Mouse (Mus musculus) liver, postnatal 0 days (tissue): ENCODE measurements around the gene Crb2. TPM values are rescaled to one million over a fixed set of nuclear protein-coding genes. Genes with fewer than 3 reads are reported as not detected.
A peak's percentile ranks its signal among the peaks of the same experiment; 100 is the strongest.

ENCODE experiments used
- ATAC-seq: fragments of 200-750 bp; cut with Nextera tagmentation; 2 replicates; pipeline ENCODE4 v1.8.0; 2017; ENCODE audit warnings: mild to moderate bottlenecking, moderate library complexity
- DNase-seq: peaks from one replicate; pipeline ENCODE4 v3.0.0-alpha.2; 2016
- H3K27ac ChIP-seq: fragments of 300-500 bp; sonication (generic); 2 replicates; pipeline ENCODE4 v1.5.1; 2014; ENCODE audit warnings: antibody characterized with exemption, moderate library complexity, mild to moderate bottlenecking, low read depth
- H3K27me3 ChIP-seq: fragments of 300-500 bp; sonication (generic); 2 replicates; pipeline ENCODE4 v1.6.1; 2014; ENCODE audit warnings: low read length, control low read depth, mixed read lengths; ENCODE audit not compliant: insufficient read depth
- H3K36me3 ChIP-seq: fragments of 300-500 bp; sonication (generic); replicated peaks from 2 replicates; pipeline ENCODE4 v1.6.1; 2014; ENCODE audit warnings: mild to moderate bottlenecking, control low read depth, low read length, moderate library complexity, mixed read lengths; ENCODE audit not compliant: insufficient read depth
- H3K4me1 ChIP-seq: fragments of 300-500 bp; sonication (generic); 2 replicates; pipeline ENCODE4 v1.6.1; 2014; ENCODE audit warnings: antibody characterized with exemption, mild to moderate bottlenecking, control low read depth; ENCODE audit not compliant: insufficient read depth
- H3K4me2 ChIP-seq: fragments of 300-500 bp; sonication (generic); 2 replicates; pipeline ENCODE4 v1.6.1; 2014; ENCODE audit warnings: low read depth, mild to moderate bottlenecking, low read length, moderate library complexity, mixed read lengths
- H3K4me3 ChIP-seq: fragments of 300-500 bp; sonication (generic); 2 replicates; pipeline ENCODE4 v1.5.1; 2014; ENCODE audit warnings: low read depth, low read length
- H3K9ac ChIP-seq: fragments of 300-500 bp; sonication (generic); replicated peaks from 2 replicates; pipeline ENCODE4 v1.6.1; 2014; ENCODE audit warnings: mild to moderate bottlenecking, moderate library complexity
- H3K9me3 ChIP-seq: fragments of 300-500 bp; sonication (generic); 2 replicates; pipeline ENCODE4 v1.6.1; 2016; ENCODE audit warnings: mild to moderate bottlenecking, control low read depth, low read length, mixed read lengths
- CTCF ChIP-seq: sonication (generic); IDR thresholded peaks from 2 replicates; pipeline ENCODE4 v1.5.1; 2016; ENCODE audit warnings: antibody characterized with exemption, low read depth
- EP300 ChIP-seq: IDR thresholded peaks from 2 replicates; pipeline ENCODE4 v1.6.1; 2016; ENCODE audit warnings: antibody characterized with exemption, low read depth, mild to moderate bottlenecking
- WGBS: fragments of 180-500 bp; shearing (Covaris S2); extraction: QIAGEN DNeasy Blood & Tissue Kit; methylation state at CpG from one replicate; pipeline ENCODE4 v1.1.7; 2014; ENCODE audit not compliant: insufficient replicate concordance; 5-methylcytosine and 5-hydroxymethylcytosine counted together
- polyA plus RNA-seq: library from polyadenylated mRNA; unstranded; fragments of >200 nt; fragmentation: Nextera tagmentation; extraction: Ambion mirVana; gene quantifications from 2 replicates; pipeline ENCODE4 v1.2.1, GENCODE M21; 2015

The Crb2 gene
- polyA plus RNA-seq, 1 experiment from 2014 or later = 0.16 TPM

- no peak for ATAC-seq
- Histone ChIP-seq H3K4me1 (peaks cover 11% of the 10 kb centered on the region), H3K4me2 (no peak overlapping the region), H3K27ac (peak overlapping the region; percentile 68; the same call in 1 of the 2 replicates), H3K9me3 (no peaks in the 10 kb centered on the region), H3K9ac (no peak overlapping the region), H3K36me3 (no peaks in the 10 kb centered on the region), H3K27me3 (no peaks in the 10 kb centered on the region), H3K4me3 (no peak overlapping the region)
- whole genome bisulfite sequencing = 35% methylated on average over 11 of the region's 11 CpGs
- TF ChIP-seq CTCF = no peak
- TF ChIP-seq EP300 = no peak
- DNase-seq = no peak
These were observed 9.9 kb upstream of the Crb2 start for GRCm38 (mm10) chr2:37766027-37766761.

DNA sequence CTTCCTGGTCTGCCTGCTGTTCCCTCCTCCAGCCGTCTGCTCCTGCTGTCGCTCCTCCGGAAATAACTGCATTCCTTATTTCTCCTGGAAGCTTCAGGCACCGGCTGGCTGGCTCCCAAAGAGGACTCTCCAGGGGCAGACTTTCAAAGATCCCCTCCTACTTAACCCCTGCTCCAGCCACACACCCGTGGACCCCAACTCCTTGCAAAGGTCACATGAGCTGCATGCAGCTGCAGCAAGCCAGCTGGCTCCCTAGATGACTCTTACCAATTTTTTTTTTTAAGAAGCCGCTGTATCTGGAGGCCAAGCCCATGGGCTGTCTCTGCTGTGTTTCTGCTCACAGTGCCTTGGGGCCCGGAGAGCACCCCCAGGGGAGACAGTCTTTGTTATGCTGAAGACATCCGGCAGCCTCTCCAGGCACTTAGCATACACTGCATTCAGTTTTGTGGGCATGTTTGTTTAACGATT, 8.9 kb upstream of the Crb2 start:
- 31% methylated on average over 9 of the region's 9 CpGs for WGBS
- H3K4me3 ChIP-seq = no peak overlapping the region
- peaks cover 16% of the 10 kb centered on the region for H3K4me1 ChIP-seq
- ATAC-seq = peak; percentile 20; the same call in 1 of the 2 replicates
- peak overlapping the region; percentile 16; the same call in 1 of the 2 replicates for H3K4me2 ChIP-seq
- H3K27me3 ChIP-seq = no peaks in the 10 kb centered on the region
- TF ChIP-seq EP300 (no peak), CTCF (no peak)
- peak; percentile 44 for DNase-seq
- no peak overlapping the region for H3K9ac ChIP-seq
- peak overlapping the region; percentile 68; the same call in 1 of the 2 replicates for H3K27ac ChIP-seq
- H3K36me3 ChIP-seq = no peaks in the 10 kb centered on the region
- H3K9me3 ChIP-seq = no peaks in the 10 kb centered on the region

DNA sequence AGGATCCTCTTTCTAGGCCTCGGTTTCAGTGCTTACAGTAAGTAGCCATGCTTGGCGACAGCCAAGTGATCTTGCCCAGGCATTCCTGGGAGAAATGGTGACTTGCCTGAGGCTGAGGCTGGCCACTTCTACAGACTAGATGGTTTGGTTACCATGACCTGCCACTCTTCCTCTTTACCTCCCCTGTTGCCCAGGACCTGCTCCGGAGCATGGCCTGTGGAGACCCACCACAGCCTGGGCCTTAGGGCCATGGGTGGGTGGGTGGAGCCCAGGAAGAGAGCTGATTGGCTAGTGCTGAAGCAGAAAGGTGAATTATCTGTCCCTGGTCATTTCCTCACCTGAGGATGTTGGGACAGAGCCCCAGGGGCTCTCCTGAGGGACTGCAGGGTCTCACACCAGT, 8.3 kb upstream of the Crb2 start:
- H3K9ac ChIP-seq = no peak overlapping the region
- peak overlapping the region; percentile 60 for H3K27ac ChIP-seq
- peaks cover 16% of the 10 kb centered on the region for H3K4me1 ChIP-seq
- H3K36me3 ChIP-seq = no peaks in the 10 kb centered on the region
- H3K4me2 ChIP-seq = no peak overlapping the region
- H3K4me3 ChIP-seq = no peak overlapping the region
- TF ChIP-seq EP300 (no peak), CTCF (no peak)
- 59% methylated on average over 3 of the region's 3 CpGs for WGBS
- ATAC-seq (no peak), DNase-seq (peak; percentile 12)
- H3K27me3 ChIP-seq = no peaks in the 10 kb centered on the region
- H3K9me3 ChIP-seq = no peaks in the 10 kb centered on the region

DNA sequence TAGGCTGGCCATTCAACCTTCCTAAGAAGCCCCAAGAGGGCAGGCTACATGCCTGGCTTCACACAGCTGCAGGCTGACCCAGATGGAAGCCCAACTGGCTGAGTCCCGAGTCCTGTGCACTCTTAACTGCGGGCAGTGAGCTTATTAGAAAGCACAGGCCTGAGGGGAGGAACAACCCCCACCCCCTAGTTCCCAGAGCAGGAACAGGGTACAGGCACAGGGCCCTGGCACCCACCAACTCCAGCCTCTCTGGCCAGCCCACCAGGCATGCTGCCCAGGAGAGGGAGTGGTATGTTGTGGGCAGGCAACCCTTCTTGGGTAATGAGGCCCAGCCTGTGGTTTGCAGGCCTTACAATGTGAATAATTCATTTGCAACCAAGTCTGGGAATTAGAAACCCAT, 7.1 kb upstream of the Crb2 start:
- H3K27me3 ChIP-seq = no peaks in the 10 kb centered on the region
- no peak overlapping the region; the same call in 1 of the 2 replicates for H3K27ac ChIP-seq
- ATAC-seq = no peak
- H3K4me3 ChIP-seq = no peak overlapping the region
- WGBS = 77% methylated on average over 2 of the region's 2 CpGs
- no peaks in the 10 kb centered on the region for H3K36me3 ChIP-seq
- TF ChIP-seq EP300 (no peak), CTCF (no peak)
- DNase-seq = no peak
- H3K4me2 ChIP-seq = no peak overlapping the region
- H3K9ac ChIP-seq = no peak overlapping the region
- no peaks in the 10 kb centered on the region for H3K9me3 ChIP-seq
- peaks cover 16% of the 10 kb centered on the region for H3K4me1 ChIP-seq

- DNase-seq = no peak
- TF ChIP-seq CTCF = no peak
- no peak for TF ChIP-seq EP300
- no peak overlapping the region for H3K27ac ChIP-seq
- no peaks in the 10 kb centered on the region for H3K9me3 ChIP-seq
- no peaks in the 10 kb centered on the region for H3K27me3 ChIP-seq
- H3K9ac ChIP-seq = no peak overlapping the region
- H3K4me2 ChIP-seq = no peak overlapping the region
- ATAC-seq = no peak
- peaks cover 16% of the 10 kb centered on the region for H3K4me1 ChIP-seq
- 78% methylated on average over 8 of the region's 8 CpGs for WGBS
- no peaks in the 10 kb centered on the region for H3K36me3 ChIP-seq
- H3K4me3 ChIP-seq = no peak overlapping the region
These were observed 6.3 kb upstream of the Crb2 start for GRCm38 (mm10) chr2:37769793-37770192.

DNA sequence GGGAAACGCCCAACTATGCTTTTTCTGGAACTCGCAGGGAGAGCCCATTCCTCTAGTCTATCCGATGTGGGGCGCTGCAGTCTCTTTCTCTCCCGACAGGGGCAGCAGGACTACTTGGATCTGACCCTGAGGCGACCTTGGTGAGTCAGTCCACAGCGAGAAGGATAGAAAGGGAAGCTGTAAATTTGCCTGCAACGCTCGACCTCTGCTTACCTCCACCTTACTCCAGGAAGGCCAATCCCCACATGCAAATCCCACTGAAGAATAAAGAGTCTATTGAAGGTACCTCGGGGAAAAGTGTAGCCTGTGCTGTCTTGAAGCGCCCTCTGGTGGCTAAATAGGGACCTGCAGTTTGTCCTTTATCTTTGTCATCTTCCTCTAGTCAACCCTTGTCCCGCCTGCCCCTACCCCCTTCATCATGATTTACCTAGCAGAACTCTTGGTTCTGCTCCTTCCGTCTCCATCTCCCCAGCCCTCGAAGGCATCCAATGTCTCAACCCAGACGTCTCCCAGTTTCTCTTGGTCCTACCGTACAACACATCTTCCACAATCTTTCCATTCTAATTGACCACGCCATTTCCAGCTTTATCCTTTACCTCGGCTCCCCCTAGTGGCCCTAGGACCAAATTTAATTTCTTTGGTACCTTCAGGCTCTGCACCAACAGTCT, 4.3 kb upstream of the Crb2 start:
- DNase-seq = peak; percentile 88
- 1% methylated on average over 18 of the region's 18 CpGs for WGBS
- Histone ChIP-seq H3K36me3 (no peaks in the 10 kb centered on the region), H3K27ac (no peak overlapping the region), H3K4me2 (peak overlapping the region; percentile 67), H3K9ac (0 out of 2 replicates have a peak overlapping the region, but pooled peaks have one; percentile 39), H3K4me1 (peaks cover 6% of the 10 kb centered on the region), H3K27me3 (peaks cover 3% of the 10 kb centered on the region; the same call in 1 of the 2 replicates), H3K4me3 (peak overlapping the region; percentile 40), H3K9me3 (no peaks in the 10 kb centered on the region)
- TF ChIP-seq CTCF (peak; percentile 81), EP300 (no peak)
- peak; percentile 80 for ATAC-seq
